Mouse (Mus musculus) kidney, postnatal 4 days (tissue): Measurements from ENCODE around the gene Troap.

Experiments
- DNase-seq, 2 experiments: peaks; one replicate each; pipeline ENCODE4 v3.0.0; 2021; ENCODE audit warnings: mixed read lengths in 2 of 2

Troap gene

GRCm38 (mm10) chr15:99074019-99074599, at the start of gene Troap:
Gene Troap, plus strand, starts transcription at chr15:99074575.
- no peak for DNase-seq

DNA sequence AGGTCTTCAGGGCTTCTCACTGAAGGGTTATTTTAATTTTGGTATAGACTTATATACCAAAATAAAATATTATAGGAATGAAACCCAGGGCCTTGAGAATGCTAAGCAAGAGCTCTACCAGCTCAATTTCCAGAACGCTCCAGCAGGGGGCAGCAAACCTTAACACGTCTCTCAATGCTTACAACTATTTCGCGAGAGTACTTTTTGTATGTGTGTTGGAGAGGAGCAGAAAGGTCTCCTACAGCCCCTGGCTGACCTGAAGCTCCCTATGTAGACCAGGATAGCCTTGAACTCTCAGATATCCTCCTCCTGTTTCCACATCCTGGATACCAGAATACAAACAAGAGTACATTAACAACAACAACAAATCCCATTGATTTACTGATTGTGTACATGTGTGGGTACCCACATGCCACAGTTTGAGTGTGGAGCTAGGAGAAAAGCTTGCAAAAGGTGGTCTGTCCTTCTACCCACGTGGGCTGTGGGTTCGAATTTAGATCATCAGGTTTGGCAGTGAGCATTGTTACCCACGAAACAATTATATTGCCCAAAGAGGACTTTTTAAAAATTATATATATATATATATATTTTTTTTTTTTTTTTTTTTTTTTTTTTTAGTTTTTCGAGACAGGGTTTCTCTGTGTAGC, 49.6 kb upstream of the Troap start:
- peak; percentile 93 to 94 for DNase-seq

GRCm38 (mm10) chr15:99025414-99025813, 49.0 kb upstream of the Troap start:
- no peak for DNase-seq

DNA sequence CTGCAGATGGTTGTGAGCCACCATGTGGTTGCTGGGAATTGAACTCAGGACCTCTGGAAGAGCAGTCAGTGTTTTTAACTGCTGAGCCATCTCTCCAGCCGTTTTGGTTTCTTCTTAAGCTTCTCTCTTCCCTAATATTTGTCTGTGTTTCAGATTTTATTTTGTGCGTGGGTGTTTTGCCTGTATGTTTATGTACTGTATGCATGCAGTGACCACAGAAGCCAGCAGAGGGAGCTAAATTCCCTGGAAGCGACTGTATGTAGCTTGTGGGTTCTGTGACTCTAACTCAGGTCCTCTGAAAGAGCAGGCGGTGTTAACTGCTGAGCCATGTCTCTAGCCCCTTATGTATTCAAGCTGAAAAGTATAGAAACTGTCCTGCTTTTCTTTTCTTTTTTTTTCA, 48.1 kb upstream of the Troap start:
- peak; percentile 73 to 75 for DNase-seq

DNA sequence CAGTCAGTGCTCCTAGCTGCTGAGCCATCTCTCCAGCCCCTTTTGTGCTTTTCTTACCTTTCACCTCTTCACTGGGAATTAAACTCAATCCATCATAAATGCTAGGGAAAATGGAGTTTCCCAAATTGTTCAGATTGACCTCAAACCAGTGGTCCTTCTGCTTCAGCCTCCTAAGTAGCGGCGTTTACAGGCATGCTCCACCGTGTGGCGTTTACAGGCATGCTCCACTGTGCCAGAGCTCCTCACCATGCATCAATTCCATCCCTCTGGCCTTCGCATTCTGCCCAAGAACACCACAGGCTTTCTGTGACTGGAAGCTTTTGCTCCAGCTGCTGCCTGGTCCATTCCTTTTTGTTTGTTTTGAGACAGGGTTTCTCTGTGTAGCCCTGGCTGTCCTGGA, 47.3 kb upstream of the Troap start:
- DNase-seq = no peak

DNA sequence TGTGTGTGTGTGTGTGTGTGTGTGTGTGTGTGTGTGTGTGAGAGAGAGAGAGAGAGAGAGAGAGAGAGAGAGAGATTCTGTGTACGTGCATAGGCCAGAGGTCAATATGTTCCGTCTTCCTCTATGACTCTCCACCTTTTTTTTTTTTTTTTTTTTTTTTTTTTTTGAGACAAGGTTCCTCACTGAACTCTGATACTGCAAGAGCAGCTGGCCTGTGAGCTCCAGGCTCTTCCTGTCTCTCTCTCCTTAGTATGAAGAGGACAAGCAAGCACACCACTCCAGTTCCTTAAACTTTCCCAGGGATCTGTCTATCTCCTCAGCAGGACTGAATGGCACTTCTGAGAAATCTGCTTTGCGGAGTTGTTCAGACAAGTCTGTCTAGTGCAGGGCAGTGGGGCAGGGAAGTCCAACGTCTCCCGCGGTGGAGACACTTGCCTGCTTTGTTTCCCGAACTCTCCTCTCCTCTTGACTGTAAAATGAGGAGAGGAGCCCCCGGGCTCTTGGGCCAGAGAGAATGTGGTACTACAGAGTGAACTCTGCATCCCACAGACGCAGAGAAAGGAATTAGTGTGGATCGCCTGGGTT, 45.4 kb upstream of the Troap start:
- no peak for DNase-seq

DNA sequence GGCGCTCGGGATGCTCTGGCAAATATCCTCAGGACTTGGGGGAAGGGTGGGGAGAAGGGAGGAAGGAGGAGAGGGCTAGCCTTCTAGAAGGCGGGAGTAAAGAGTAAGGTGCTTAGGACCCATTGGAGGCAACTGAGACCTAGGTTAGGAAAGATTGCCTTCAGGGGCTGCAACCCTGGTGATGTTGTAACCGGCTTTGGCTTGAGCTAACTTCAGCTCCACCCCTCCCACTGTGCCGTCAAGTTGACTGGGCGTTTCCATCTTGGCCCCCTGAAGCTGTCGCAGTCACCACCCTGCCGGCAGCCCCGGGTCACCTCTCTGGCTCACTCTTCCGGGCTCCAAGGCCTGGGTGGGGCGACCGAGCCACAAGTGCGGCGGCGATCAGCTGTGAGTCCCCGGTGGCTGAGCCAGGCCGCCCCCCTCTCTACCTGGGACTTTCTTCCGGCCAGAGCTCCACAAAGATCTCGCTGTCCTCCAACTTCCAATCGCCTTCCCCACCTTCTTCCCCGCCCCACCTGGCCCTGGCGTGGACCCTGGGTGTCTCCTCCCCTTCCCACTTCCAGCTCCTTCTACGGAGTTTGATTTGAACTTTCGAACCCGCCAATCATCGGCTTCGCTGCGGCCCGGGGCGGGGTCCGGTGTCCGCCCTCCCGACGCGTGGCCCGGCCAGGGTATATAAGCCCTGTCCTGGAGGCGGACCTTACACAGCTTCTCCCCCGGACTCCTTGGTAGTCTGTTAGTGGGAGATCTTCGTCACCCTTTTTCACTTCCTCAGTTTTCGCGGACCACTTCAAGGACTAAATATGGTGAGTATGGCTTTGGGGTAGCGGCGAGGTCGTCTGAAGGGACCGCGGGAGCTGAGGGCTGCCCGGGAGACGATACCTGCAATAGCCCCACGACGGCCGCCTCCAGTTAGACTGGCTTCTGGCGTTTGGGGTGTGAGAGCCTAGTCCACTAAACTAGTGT, 44.5 kb upstream of the Troap start, which contains the start of gene Tuba1c:
Gene Tuba1c (plus strand): TSS at position 273 of the 966 bp plus-strand sequence.
- DNase-seq = peak; percentile 94 to 97

- peak; percentile 59 to 76 for DNase-seq
Measured at GRCm38 (mm10) chr15:99030585-99031387, 43.6 kb upstream of the Troap start.

- no peak for DNase-seq
Measured at GRCm38 (mm10) chr15:99031388-99031675, 43.0 kb upstream of the Troap start.

GRCm38 (mm10) chr15:99032041-99032725, 42.2 kb upstream of the Troap start:
- no peak for DNase-seq

DNA sequence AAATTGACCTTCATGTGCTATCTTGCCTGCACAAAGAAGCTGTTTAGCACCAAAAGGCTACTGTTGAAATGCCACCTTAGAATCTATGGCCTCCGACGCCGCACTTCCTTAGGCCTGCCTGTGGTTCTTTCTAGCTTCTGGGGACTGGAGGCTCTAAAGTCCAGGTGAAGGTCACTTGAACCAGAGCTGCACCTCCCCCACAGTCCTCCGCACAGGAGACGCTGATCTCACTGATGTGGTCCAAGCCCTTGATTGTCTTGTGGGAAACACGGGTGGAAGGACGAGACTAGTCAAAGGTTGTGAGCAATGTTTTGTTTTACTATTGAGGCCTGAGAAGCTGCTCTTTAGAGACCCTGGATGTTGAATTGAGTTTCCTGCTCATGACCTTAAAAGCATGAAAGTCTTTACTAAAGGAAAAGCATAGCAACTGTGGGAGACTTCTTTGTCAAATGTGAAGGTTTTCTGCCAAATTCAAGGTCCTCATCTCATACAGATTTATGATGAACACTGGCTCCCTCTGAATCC, 41.6 kb upstream of the Troap start:
- peak in 1 of 2 experiments; percentile 46 for DNase-seq

DNA sequence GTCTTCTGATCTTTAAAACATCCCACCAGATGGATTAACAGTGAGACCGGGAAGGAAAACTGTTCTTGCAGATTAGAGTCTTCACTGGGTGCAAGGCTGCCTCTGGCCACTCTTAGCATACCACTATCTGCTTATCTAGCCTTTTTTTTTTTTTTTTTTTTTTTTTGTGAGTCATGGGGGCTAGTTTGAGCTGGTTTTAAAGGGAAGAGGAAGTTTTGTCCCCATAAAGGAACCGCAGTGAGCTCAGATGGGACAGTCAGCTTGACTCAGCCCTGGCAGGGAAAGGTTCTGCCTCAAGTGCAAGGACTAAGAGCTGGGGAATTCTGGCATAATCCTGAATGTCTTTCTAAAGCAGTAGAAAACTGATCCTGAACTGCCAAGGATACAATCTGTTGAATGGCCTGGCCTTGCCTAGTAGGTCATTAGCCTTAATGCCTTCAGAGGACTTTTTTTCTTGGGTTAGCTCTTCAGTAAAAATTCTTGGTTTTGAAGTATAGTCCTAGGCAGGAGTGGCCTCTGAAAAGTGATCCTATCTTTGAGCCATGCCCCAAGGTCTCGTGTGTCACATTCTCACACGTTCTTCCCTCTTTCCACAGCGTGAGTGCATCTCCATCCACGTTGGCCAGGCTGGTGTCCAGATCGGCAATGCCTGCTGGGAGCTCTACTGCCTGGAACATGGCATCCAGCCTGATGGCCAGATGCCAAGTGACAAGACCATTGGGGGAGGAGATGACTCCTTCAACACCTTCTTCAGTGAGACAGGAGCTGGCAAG, 40.7 kb upstream of the Troap start:
- DNase-seq = no peak

DNA sequence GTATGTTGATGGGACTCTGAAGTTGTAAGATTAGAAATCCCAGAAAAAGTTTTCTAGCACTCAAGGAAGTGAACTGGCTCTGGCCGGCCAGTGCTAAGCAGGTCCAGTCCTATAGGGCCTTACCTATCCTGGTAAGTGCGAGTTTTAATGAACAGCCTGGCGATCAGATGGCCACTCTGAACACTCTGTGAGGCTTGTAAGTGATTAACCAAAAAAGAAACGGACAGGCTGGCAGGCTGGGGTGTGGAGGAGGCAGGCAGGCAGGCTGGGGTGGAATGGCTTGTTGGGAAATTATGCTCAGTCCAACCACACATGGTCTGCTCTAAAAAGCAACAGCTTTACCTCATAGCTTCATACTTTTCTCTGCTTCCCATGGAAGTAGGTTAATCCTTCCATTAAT, 38.9 kb upstream of the Troap start:
- peak in 1 of 2 experiments; percentile 55 for DNase-seq

DNA sequence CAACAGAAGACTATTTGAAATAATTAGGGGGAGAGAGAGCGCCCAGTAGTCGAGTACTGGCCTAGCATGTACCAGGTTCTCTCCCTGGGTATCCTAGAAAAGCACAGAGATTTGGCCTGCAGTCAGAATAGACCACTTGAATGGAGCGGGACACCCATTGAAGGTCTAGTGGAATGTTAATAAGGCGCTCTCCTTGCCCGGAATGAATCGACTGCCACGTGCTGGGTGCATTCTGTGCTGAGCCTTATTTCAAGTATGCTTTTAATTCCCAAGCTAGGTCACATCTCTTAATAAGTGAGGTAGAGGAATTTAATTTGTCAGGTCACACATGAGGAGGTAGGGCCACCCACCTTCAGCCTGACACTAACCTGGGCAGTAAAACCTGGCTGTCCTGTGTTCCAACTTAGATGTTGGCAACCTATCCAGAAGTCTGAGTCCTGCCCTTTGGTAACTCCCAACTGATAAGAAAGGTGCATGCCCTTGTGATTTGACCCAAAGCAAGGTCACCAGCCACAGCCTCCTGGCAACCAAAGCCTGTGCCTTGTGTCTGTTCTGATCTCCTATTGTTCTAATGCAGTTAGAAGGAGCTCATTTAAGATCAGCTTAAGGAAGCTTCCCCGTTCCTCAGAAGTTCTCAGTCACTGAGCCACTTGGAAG, 38.0 kb upstream of the Troap start:
- no peak for DNase-seq

- no peak for DNase-seq
Measured at GRCm38 (mm10) chr15:99038025-99038424, 36.4 kb upstream of the Troap start.

- DNase-seq = no peak
Measured at GRCm38 (mm10) chr15:99038797-99039196, 35.6 kb upstream of the Troap start.

DNA sequence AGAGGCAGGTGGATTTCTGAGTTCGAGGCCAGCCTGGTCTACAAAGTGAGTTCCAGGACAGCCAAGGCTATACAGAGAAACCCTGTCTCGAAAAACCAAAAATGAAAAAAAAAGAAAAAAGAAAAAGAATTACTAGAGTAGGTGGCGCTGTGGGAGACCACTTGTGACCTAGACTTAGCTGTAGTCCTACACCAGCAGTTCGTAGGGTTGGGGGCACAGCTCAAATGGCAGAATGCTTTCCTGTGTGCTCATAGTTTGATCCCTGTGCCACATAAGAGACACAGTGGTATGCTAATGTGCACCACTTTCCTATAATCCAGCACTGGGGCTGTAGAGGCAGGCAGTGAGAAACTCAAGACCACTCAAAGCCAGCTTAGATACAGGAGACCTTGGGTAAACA, 35.1 kb upstream of the Troap start:
- DNase-seq = no peak

GRCm38 (mm10) chr15:99039996-99040919, 34.1 kb upstream of the Troap start:
- no peak for DNase-seq
